Mouse (Mus musculus): ENCODE measurements around the gene Adprhl2. TPM values are rescaled to one million over a fixed set of nuclear protein-coding genes. Genes with fewer than 3 reads are reported as not detected.

Adprhl2 gene
- polyA plus RNA-seq, 1 experiment from 2014 or later = 64.2 TPM

DNA sequence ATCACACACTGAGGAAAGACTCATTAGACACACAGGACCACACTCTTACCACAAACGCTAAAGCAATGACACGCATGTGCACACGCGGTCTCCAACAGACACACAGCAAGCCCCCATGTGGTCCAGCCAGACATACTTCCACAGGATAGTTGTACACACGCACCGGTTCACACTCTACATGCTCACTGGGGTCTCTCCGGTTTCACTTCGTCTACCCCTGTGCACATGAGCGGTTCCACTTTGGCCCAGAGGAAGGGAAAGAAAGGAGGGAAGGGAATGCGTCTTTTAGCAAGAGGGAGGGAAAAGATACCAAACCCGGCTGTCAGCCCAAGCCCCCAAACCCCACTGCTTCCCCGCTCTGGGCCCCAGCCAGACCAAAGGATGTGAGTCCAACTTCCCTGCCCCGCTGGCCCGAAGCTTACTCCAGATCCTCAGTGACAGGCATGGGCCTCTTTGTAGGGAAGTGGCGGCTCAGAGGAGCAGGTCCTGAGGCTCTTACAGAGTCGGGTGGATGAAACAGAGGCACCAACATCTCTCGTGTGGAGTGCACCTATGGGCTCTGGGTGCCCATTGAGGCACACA, 33.3 kb downstream of the Adprhl2 start:
- no peaks in the 10 kb centered on the region for H3K4me1 ChIP-seq (ENCODE audit: control insufficient read depth, insufficient read depth, low read length)
- H3K36me3 ChIP-seq (ENCODE audit: control insufficient read depth, insufficient read depth, low read length) = no peaks in the 10 kb centered on the region
- H3K9me3 ChIP-seq (ENCODE audit: control insufficient read depth, low read length) = no peaks in the 10 kb centered on the region
- DNase-seq = no peak
- H3K27me3 ChIP-seq (ENCODE audit: control insufficient read depth, insufficient read depth, low read length) = peaks cover 33% of the 10 kb centered on the region
- 33% methylated on average over 17 of the region's 17 CpGs for WGBS
- no peak for ATAC-seq (ENCODE audit: low FRiP score, low TSS enrichment)
- H3K9ac ChIP-seq (replicated peaks; ENCODE audit: low read length) = no peak overlapping the region
- H3K27ac ChIP-seq (replicated peaks; ENCODE audit: low read depth, low read length) = no peak overlapping the region
- no peak overlapping the region for H3K4me2 ChIP-seq (ENCODE audit: low read length)
- no peak overlapping the region for H3K4me3 ChIP-seq (replicated peaks; ENCODE audit: low read depth, low read length)

DNA sequence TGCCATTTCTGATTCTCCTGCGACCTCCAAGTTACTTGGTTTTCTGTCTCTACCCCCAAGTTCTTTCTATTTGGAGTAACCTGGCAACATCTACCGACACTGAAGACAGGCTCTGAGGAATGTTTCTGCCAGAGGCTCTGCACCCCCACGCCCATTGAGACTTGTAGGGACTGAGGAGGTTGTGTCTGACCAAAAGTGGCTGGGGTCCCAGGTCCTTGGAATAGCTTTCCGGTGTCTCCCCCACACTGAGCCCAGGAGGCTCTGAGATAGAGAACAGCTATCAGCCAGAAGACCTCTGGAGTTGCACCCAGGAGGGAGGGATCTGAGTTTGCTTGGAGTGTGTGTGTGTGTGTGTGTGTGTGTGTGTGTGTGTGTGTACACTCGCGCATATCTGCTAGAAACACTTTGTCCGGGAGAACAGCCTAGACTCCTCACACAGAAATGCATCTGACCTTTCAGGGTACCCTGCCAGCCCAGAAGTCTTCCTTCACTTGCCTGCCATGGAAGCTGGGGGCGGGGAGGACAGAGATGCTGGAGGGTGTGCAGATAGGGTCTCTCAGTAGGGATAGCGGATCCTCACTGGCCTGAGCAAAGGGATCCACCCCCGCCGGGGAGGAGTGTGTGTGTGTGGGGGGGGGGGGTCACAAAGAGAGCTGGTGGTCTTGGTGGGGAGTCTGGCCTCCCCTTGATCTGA, 34.1 kb downstream of the Adprhl2 start:
- Histone ChIP-seq H3K9me3 (ENCODE audit: control insufficient read depth, low read length) (no peaks in the 10 kb centered on the region), H3K36me3 (ENCODE audit: control insufficient read depth, insufficient read depth, low read length) (no peaks in the 10 kb centered on the region), H3K27me3 (ENCODE audit: control insufficient read depth, insufficient read depth, low read length) (peaks cover 33% of the 10 kb centered on the region), H3K4me3 (replicated peaks; ENCODE audit: low read depth, low read length) (no peak overlapping the region), H3K27ac (replicated peaks; ENCODE audit: low read depth, low read length) (no peak overlapping the region), H3K4me2 (ENCODE audit: low read length) (no peak overlapping the region), H3K9ac (replicated peaks; ENCODE audit: low read length) (no peak overlapping the region), H3K4me1 (ENCODE audit: control insufficient read depth, insufficient read depth, low read length) (no peaks in the 10 kb centered on the region)
- no peak for DNase-seq
- WGBS = 39% methylated on average over 11 of the region's 11 CpGs
- no peak for ATAC-seq (ENCODE audit: low FRiP score, low TSS enrichment)

DNA sequence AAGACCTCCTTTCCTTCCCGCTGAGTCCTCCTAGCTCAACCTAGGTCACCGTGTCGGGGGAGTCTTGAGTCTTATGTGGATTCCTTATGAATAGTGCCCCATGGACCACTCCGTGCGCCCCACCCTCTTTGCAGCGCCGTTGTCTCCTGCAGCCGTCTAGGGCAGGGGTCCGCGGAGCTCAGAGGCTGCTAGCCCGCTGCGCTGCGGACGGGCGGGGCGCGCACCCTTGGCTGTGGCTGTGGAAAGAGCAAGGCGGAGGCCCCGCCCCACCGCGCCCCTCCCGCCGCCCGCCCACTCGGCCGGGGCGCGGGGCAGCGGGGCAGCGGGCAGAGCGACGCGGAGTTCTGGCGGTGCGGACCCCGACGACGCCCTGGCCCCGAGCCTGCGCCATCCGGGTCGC, 35.0 kb downstream of the Adprhl2 start, which contains the start of gene Col8a2:
Col8a2 (plus strand) TSS at position 302 of the 400 bp plus-strand sequence.
- peak within 1 kb of the TSS; percentile 20; the same call in 1 of the 2 replicates for H3K9ac ChIP-seq (replicated peaks; ENCODE audit: low read length)

DNA sequence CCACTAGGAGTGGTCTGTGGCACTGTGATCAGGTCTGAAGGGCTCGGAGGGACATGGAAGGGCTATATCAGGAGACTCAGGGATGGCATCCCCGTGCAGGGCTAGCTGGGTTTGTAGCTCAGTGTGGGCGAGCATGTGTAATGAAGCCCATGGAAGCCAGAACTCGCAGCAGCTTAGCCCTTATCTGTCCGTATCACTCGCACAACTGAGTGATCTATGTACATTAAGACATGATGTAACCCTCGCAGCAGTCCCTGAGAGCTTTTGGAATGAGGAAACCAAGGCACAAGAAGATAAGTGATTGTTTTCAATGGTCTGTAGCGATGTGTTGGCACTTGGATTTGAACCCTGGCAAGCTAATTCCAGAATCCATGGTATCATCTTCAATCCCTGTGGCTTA, 37.9 kb downstream of the Adprhl2 start:
- H3K4me1 ChIP-seq (ENCODE audit: control insufficient read depth, insufficient read depth, low read length) = no peaks in the 10 kb centered on the region
- H3K4me2 ChIP-seq (ENCODE audit: low read length) = no peak overlapping the region
- H3K9me3 ChIP-seq (ENCODE audit: control insufficient read depth, low read length) = no peaks in the 10 kb centered on the region
- H3K27me3 ChIP-seq (ENCODE audit: control insufficient read depth, insufficient read depth, low read length) = peaks cover 30% of the 10 kb centered on the region
- no peak overlapping the region for H3K4me3 ChIP-seq (replicated peaks; ENCODE audit: low read depth, low read length)
- no peak overlapping the region for H3K27ac ChIP-seq (replicated peaks; ENCODE audit: low read depth, low read length)
- no peak for DNase-seq
- H3K36me3 ChIP-seq (ENCODE audit: control insufficient read depth, insufficient read depth, low read length) = no peaks in the 10 kb centered on the region
- WGBS = 89% methylated on average over 8 of the region's 8 CpGs
- no peak overlapping the region for H3K9ac ChIP-seq (replicated peaks; ENCODE audit: low read length)
- ATAC-seq (ENCODE audit: low FRiP score, low TSS enrichment) = no peak

More for the DNA sequence above, 35.0 kb downstream of the Adprhl2 start, which contains the start of gene Col8a2:
- Histone ChIP-seq H3K27me3 (ENCODE audit: control insufficient read depth, insufficient read depth, low read length) (peaks cover 33% of the 10 kb centered on the region), H3K27ac (replicated peaks; ENCODE audit: low read depth, low read length) (no peak within 1 kb of the TSS), H3K4me2 (ENCODE audit: low read length) (peak within 1 kb of the TSS; percentile 48), H3K36me3 (ENCODE audit: control insufficient read depth, insufficient read depth, low read length) (no peaks in the 10 kb centered on the region), H3K9me3 (ENCODE audit: control insufficient read depth, low read length) (no peaks in the 10 kb centered on the region), H3K4me3 (replicated peaks; ENCODE audit: low read depth, low read length) (peak within 1 kb of the TSS; percentile 24), H3K4me1 (ENCODE audit: control insufficient read depth, insufficient read depth, low read length) (no peaks in the 10 kb centered on the region)
- WGBS = 3% methylated on average over 42 of the region's 42 CpGs
- DNase-seq (no peak), ATAC-seq (ENCODE audit: low FRiP score, low TSS enrichment) (no peak)

DNA sequence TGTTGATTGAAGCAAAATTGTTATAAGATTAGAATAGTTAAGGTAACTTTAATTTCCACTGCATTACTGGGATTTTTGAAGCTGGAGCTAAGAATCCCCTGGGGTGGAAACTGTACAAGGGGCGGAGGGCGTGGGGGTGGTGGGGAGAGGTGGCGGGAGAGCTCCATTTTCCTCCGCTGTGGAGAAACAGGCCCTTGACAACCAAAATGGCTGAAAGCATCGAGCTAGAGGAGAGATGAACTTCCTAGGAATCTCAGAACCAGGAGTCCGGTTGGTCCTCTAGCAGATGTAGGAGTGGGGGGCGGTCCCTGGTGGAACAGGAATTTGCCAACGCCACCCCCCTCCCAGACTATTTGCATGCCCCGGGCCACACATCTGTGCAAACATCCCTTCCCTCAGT, 39.8 kb downstream of the Adprhl2 start:
- no peak for DNase-seq
- no peak overlapping the region for H3K27ac ChIP-seq (replicated peaks; ENCODE audit: low read depth, low read length)
- no peak overlapping the region for H3K4me3 ChIP-seq (replicated peaks; ENCODE audit: low read depth, low read length)
- H3K36me3 ChIP-seq (ENCODE audit: control insufficient read depth, insufficient read depth, low read length) = no peaks in the 10 kb centered on the region
- 71% methylated on average over 9 of the region's 9 CpGs for WGBS
- peaks cover 12% of the 10 kb centered on the region for H3K27me3 ChIP-seq (ENCODE audit: control insufficient read depth, insufficient read depth, low read length)
- no peak overlapping the region for H3K9ac ChIP-seq (replicated peaks; ENCODE audit: low read length)
- H3K9me3 ChIP-seq (ENCODE audit: control insufficient read depth, low read length) = no peaks in the 10 kb centered on the region
- ATAC-seq (ENCODE audit: low FRiP score, low TSS enrichment) = no peak
- no peaks in the 10 kb centered on the region for H3K4me1 ChIP-seq (ENCODE audit: control insufficient read depth, insufficient read depth, low read length)
- no peak overlapping the region for H3K4me2 ChIP-seq (ENCODE audit: low read length)

DNA sequence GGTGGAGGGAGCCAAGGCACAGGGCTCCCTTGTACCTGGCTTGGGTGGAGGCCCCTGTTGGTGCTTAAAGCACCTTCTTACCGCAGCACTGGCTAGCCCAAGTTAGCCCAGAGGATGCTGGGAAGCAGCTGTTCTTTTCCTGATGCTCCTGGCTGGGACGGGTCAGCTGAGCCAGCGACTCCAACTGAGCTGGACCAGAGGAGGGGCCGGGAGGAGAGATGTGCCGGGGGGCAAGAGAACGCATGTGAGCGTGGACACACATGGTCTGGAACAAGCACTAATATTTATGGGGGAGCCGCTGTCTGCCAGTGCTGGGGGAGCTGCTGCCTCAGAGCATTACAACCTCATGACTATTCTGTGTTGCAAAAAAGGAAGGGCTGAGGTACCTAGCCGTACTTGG, 42.5 kb downstream of the Adprhl2 start:
- WGBS = 53% methylated on average over 9 of the region's 9 CpGs
- DNase-seq = no peak

DNA sequence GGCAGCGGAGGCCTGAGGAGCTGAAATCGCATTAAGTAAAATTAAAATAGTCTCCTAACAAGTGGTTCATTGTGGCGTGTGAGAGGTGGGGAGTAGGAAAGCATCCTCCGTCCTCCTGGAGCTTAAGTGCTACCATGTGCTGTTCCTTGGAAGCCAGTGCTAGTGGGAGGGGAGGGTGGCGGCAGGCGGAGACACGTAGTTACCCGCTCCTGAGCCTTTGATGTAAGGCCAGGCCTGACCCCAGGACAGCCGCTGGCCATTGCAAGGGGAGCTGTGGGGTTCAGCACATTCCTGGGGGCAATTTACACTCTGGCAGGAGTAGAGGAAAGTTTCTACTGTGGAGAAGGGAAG, 43.0 kb downstream of the Adprhl2 start:
- H3K4me3 ChIP-seq (replicated peaks; ENCODE audit: low read depth, low read length) = no peak overlapping the region
- no peak overlapping the region for H3K4me2 ChIP-seq (ENCODE audit: low read length)
- peaks cover 17% of the 10 kb centered on the region for H3K36me3 ChIP-seq (ENCODE audit: control insufficient read depth, insufficient read depth, low read length)
- no peak overlapping the region for H3K9ac ChIP-seq (replicated peaks; ENCODE audit: low read length)
- WGBS = 43% methylated on average over 9 of the region's 9 CpGs
- no peaks in the 10 kb centered on the region for H3K27me3 ChIP-seq (ENCODE audit: control insufficient read depth, insufficient read depth, low read length)
- no peak overlapping the region for H3K27ac ChIP-seq (replicated peaks; ENCODE audit: low read depth, low read length)
- no peaks in the 10 kb centered on the region for H3K4me1 ChIP-seq (ENCODE audit: control insufficient read depth, insufficient read depth, low read length)
- DNase-seq = no peak
- no peak for ATAC-seq (ENCODE audit: low FRiP score, low TSS enrichment)
- no peaks in the 10 kb centered on the region for H3K9me3 ChIP-seq (ENCODE audit: control insufficient read depth, low read length)

More for the DNA sequence above, 42.5 kb downstream of the Adprhl2 start:
- H3K27ac ChIP-seq (replicated peaks; ENCODE audit: low read depth, low read length) = no peak overlapping the region
- H3K9me3 ChIP-seq (ENCODE audit: control insufficient read depth, low read length) = no peaks in the 10 kb centered on the region
- ATAC-seq (ENCODE audit: low FRiP score, low TSS enrichment) = no peak
- H3K4me3 ChIP-seq (replicated peaks; ENCODE audit: low read depth, low read length) = no peak overlapping the region
- no peaks in the 10 kb centered on the region for H3K27me3 ChIP-seq (ENCODE audit: control insufficient read depth, insufficient read depth, low read length)
- H3K9ac ChIP-seq (replicated peaks; ENCODE audit: low read length) = no peak overlapping the region
- peaks cover 12% of the 10 kb centered on the region for H3K36me3 ChIP-seq (ENCODE audit: control insufficient read depth, insufficient read depth, low read length)
- no peak overlapping the region for H3K4me2 ChIP-seq (ENCODE audit: low read length)
- H3K4me1 ChIP-seq (ENCODE audit: control insufficient read depth, insufficient read depth, low read length) = no peaks in the 10 kb centered on the region

DNA sequence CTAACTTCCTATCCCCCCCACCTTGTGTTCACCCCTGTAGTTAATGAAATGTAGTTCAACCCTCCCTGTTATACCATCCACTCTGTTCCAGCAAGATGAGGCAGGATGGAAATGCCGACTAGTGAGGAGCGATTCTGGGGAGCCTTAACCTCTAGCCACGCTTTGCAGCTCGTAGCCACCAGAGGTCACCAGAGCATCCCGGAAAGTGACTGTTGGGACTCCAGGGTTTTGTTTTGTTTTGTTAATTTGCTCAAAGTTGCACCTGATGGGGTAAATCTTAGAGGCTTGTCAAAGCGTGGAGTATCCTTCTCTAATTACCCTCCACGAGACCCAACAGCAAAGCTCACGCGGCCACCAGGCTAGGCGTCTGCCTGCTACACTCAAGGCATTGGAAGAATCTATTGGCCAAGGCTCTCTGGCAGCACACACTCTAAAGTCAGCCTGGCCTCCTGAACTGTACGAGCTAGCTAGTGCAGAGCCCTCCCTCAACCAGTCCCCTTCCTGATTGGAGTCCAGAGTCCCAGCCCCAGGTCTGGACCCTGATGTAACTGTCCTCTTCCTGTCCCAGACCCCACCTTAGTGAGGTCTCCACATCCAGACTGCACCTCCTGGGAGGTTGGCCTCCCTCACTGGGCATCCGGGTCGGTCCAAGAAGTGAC, 43.5 kb downstream of the Adprhl2 start:
- Histone ChIP-seq H3K9me3 (ENCODE audit: control insufficient read depth, low read length) (no peaks in the 10 kb centered on the region), H3K4me3 (replicated peaks; ENCODE audit: low read depth, low read length) (no peak overlapping the region), H3K27ac (replicated peaks; ENCODE audit: low read depth, low read length) (no peak overlapping the region), H3K4me1 (ENCODE audit: control insufficient read depth, insufficient read depth, low read length) (no peaks in the 10 kb centered on the region), H3K27me3 (ENCODE audit: control insufficient read depth, insufficient read depth, low read length) (no peaks in the 10 kb centered on the region), H3K36me3 (ENCODE audit: control insufficient read depth, insufficient read depth, low read length) (peaks cover 22% of the 10 kb centered on the region), H3K4me2 (ENCODE audit: low read length) (no peak overlapping the region), H3K9ac (replicated peaks; ENCODE audit: low read length) (no peak overlapping the region)
- no peak; the same call in 1 of the 2 replicates for ATAC-seq (ENCODE audit: low FRiP score, low TSS enrichment)
- DNase-seq = peak; percentile 82
- 10% methylated on average over 13 of the region's 13 CpGs for WGBS

All from midbrain, embryonic 14.5 days (tissue).